Mouse (Mus musculus): ENCODE measurements around the gene Fam168a.
"Not testable (repeated sequence)": the region's sequence is repeated elsewhere in the genome, so short reads cannot be mapped to it uniquely, and the experiment has no call there.

The Fam168a gene

GRCm38 (mm10) chr7:100837701-100838100 is 131.3 kb downstream of the Fam168a start:
- no peak for DNase-seq (ENCODE audit: extremely low read depth, insufficient read length, low spot score)

DNA sequence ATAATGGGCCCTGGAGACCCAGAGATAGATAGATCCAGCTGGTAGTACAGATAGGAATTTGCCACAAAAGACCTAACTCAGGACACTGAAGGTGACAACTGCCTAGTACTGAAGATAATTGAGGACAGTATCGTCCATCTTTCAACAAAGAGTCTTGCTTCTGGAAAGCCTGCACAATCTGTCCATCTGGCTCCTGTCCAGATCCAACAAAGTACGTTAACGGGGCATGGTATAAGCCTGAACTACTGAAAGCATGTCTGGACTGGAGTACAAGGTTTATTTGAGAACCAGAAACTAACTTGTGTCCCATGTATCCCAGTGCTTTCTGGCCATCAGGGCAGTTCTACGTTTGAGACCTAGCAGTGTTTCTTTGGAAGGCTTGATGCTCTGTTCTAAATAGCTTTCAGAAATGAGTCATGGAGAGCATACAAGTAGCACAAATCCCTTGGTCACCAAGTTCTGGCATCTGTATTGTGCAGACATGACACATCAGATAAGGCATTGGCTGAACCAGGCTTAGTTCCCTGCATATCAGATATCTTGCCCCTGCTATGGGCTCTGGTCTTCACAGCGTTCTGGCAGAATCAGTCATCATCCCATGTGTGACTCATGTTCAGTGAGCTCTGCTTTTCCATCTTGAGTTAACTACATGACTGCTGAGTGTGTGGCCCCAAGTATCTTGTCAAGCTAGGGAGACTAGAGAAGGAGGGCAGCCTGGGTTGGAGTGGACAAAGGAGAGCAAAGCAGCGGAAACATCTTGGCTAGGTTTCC is 133.4 kb downstream of the Fam168a start:
- peak; percentile 24 for DNase-seq (ENCODE audit: extremely low read depth, insufficient read length, low spot score)

GRCm38 (mm10) chr7:100840906-100841305 is 134.5 kb downstream of the Fam168a start:
- no peak for DNase-seq (ENCODE audit: extremely low read depth, insufficient read length, low spot score)

DNA sequence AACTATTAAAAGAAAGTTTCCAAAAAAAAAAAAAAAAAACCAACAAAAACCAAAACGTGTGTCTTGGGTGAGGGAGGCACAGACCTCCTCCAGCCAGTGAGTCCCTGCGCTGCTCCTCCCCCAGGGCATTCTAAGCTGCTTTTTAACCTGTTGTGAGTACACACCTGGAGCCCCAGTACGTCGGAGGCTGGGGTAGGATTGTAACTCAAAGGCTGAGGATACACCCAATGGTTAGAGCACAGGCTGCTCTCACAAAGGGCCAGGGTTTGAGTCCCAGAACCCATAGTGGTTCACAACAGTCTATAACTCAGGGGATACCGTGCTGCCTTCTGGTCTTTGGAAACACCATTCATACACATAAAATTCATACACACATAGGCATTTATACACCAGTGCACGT is 135.2 kb downstream of the Fam168a start:
- DNase-seq (ENCODE audit: extremely low read depth, insufficient read length, low spot score) = no peak

DNA sequence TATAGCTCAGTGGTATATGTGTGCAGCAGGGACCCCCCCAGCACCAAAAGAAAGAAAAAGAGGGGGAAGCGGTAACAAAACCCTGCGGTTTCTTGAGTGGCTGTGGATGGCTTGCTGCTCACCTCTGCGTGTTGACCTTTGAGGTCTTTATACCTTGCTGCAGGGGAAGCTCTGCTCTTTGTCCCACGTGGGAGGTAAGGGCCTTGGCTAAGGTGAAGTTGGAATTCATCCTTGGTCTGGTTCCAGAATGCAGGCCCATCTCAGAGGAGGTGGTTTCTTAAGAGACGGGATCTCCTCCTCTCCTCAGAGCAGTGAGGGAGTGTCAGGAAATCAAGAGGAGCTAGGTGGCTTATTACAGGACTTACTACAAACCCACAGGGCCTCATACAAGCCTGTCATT is 135.7 kb downstream of the Fam168a start:
- no peak for DNase-seq (ENCODE audit: extremely low read depth, insufficient read length, low spot score)

GRCm38 (mm10) chr7:100843866-100844265 is 137.4 kb downstream of the Fam168a start:
- DNase-seq (ENCODE audit: extremely low read depth, insufficient read length, low spot score) = no peak

DNA sequence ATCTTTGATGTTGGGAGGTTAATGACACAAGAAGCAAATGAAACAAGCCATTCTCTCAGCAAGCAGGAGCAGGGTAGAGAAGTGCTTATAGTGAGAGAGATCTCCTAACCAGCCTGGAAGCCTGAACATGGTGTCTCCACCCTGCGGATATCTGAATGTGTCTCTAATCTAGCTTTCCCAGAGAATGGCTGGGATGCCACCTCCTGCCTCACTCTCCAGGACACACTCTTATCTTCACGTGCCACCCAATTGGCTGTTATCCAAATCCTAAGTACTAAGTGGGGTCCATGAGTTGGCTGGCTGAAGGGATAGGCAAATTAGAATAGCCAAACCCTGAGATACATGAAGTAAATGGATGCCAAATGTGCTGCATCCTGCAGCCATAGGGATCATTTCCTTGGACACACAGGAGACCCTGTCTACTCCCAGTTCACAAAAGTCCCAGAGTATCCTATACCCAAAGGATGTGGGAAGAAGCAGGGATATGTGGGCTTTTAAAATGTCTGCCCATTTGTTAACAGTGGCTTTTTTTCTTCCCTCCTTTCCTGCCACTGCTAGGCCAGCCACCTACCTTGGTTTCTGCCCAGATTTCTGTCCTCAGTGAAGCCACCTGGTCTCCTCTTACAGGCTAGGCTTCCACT is 138.1 kb downstream of the Fam168a start:
- DNase-seq (ENCODE audit: extremely low read depth, insufficient read length, low spot score) = no peak

DNA sequence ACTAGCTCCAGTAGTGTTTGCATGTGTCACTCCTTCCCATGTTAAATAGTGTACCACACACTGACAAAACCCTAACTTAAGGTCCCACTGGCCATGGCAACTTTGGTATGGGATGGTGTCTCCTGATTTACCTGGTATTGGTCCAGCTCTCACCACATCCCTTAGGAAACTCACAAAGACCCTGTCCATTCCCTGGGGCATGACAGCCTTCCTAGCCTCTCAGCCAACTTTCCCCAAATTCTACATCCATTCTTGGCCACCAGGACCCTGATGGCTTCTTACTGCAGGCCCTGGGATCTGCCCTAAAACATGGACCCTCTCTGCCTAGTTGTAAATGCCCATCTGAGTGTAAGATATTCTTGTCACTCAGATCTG is 138.6 kb downstream of the Fam168a start:
- no peak for DNase-seq (ENCODE audit: extremely low read depth, insufficient read length, low spot score)

- DNase-seq (ENCODE audit: extremely low read depth, insufficient read length, low spot score) = no peak
Observed at GRCm38 (mm10) chr7:100845412-100845811, 139.0 kb downstream of the Fam168a start.

DNA sequence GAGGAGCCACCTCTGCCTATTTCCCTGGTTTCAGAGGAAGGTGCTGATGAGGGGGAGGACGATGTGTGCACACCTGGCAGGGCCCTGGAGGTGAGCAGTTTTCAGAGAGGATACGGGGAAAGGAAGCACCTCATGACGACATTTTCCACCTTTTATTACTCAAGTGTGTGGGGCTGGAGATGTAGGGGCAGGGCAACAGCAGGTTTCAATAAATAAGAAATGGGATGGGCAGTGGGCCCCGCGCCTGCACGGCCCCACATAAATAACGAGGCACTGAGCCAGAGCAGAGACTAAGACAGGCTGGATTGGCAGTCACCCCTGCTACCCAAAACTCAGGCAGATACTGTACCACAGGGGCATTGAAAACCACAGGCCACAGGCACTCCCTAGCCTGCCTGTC is 139.6 kb downstream of the Fam168a start:
- not testable (repeated sequence) for DNase-seq (ENCODE audit: extremely low read depth, insufficient read length, low spot score)

- DNase-seq (ENCODE audit: extremely low read depth, insufficient read length, low spot score) = no peak
Observed at GRCm38 (mm10) chr7:100847131-100847530, 140.7 kb downstream of the Fam168a start.

GRCm38 (mm10) chr7:100848744-100849143 is 142.3 kb downstream of the Fam168a start:
- DNase-seq (ENCODE audit: extremely low read depth, insufficient read length, low spot score) = no peak

DNA sequence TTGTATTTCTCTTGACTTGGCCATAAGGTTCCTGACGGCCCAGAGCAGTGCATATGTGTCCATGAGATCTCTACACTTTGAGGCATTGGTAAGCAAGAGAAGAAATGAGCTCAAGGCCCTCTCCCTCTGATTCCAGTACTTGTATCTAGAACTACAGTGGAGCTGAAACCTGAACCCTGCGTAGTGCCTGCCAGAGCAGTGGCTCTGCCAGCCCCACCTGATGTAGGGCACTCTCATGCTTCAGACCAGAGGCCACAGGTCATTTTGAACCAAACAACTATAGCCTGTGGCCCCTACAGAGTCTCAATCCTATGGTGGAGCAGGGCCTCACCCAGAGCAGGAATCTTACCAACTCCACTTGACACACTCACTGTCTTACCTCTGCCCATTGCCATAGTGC is 143.1 kb downstream of the Fam168a start:
- DNase-seq (ENCODE audit: extremely low read depth, insufficient read length, low spot score) = no peak

DNA sequence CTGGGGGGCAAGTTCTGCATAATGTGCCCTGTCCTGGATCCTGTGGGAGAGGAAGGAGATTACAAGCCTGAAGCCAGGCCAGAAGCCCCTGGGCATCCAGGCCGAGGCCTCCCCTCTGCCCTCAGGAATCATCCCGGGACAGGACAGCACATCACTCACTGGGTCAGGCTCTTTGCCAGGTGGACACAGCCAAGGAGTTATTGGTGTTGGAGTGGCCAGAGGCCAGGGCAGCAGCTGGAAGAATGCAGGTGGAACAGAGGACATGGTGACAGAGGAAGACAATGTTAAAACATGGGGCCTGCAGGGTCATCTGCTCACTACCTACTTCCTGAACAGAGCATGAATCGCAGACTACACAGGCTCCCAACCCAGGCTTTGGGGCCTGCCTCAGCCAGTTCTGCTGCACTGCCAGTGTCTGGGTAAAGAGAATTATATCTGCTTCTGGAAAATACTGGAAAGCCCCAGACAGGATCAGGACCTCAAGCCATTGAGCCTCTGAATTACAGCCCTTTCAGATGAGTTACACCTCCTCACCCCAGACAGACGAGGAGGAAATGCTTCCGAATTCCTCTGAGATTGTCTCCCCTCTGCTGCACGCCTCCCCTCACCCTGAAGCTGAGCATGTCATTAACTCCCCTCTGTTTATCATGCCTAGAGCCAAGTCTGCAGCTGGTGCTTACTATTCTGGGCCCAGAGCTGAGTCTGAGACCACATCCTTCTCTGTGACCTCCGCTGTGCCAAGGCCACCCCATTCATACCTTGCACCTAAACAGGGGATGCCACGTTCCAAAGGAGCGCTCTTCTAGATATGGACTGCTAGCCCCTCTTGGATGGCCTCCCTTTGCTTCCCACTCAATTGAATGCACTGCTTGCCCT is 145.3 kb downstream of the Fam168a start:
- no peak for DNase-seq (ENCODE audit: extremely low read depth, insufficient read length, low spot score)

- no peak for DNase-seq (ENCODE audit: extremely low read depth, insufficient read length, low spot score)
Observed at GRCm38 (mm10) chr7:100853396-100853795, 147.0 kb downstream of the Fam168a start.

DNA sequence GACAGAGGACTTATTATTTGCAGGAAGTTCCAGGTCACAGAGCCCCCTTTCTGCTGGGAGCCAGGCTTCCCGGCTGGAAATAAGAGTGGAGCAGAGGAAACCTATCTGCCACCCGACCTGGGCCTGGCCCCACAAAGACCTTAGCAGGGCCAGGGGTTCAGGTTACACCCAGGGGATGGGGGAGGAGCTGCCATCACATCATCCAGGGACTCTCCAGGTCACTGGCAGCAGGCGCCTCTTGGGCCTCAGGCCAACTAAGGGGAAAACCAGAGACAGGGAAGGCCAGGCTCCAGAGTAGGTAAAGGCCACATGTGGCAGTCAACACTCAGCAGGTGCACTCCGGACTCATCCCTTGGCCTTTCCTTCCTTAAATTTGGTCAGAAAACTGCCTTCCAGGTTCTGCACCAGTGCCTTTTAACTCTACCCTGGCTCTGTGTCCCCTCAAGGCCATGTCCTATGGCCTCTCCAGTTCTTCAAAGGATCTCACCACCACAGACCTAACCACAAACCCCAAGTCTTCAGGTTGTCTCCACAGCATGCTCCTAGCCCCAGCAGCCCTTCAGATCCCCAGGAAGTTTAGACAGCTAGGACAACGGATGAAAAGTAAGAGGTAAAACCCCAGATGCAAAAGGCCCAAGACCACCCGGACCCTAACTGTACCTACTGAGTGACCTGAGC is 147.8 kb downstream of the Fam168a start:
- DNase-seq (ENCODE audit: extremely low read depth, insufficient read length, low spot score) = no peak

DNA sequence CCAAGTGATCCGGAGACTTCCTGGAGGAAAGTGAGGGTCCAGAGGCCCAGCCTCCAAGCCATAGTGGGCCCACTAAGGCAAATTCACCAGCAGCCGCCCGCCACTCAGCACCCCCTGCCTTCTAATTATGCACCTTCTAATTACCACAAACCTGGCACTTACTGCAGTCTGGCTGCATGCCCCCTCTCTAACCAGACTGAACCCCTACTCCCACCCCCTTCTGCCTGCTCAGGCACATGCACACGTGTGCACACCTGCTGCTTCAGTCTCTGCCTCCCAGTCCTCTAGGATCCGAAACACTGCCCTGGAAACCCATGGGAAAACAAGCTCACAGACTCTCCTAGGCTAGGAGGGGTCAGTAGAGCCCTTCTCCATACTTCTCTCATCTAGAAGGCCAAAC is 148.4 kb downstream of the Fam168a start:
- no peak for DNase-seq (ENCODE audit: extremely low read depth, insufficient read length, low spot score)

DNA sequence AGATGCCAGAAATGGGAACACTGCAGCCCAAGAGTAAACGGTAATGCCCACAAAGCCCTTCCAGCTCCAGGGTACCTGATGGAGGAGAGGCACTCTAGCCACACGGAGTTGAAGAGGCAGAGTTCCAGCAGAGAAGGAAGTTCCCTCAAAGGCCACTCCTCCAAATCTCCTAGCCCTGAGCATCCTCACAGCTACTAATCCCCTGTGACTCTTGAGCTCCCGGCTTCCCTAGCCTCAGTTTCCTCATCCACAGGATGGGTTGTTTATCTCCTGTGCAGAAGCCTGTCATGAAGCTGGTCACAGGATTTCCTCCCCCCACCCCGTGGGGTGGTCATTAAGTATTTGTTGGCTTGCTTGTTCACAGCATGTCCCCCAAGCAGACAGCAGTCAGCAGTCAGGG is 148.9 kb downstream of the Fam168a start:
- no peak for DNase-seq (ENCODE audit: extremely low read depth, insufficient read length, low spot score)

- DNase-seq (ENCODE audit: extremely low read depth, insufficient read length, low spot score) = no peak
Observed at GRCm38 (mm10) chr7:100855795-100856573, 149.5 kb downstream of the Fam168a start.

- no peak for DNase-seq (ENCODE audit: extremely low read depth, insufficient read length, low spot score)
Observed at GRCm38 (mm10) chr7:100860450-100860849, 154.0 kb downstream of the Fam168a start.
